Comparison of ENCODE assay signal across 28 mouse cellular contexts in the genomic region with DNA sequence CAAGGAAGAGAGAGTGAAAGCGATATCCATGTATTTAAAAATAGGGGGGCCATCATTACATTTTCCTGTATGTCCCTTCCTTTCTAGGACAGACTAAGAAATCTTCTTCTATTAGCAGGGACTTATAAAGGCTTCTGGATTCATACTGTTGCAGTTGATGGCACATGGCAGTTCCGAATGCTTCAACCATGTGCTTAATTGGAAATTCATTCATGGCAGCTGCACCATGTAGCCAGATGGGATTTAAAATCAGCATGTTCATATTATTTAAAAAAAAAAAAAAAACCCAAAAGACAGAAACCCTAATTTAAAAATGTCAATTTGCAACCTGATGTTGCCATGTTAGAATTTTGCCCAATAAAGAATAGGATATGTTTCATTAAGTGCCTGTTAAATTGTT. TPM values are rescaled to one million over a fixed set of nuclear protein-coding genes. Genes with fewer than 3 reads are reported as not detected.
DNase-seq lines count a peak whose midpoint lies in the region; ATAC-seq lines count a peak whose summit lies in the region.
"Had no signal": no experiment of that assay in that cellular context is flagged by ENCODE, and none has a peak within 500 bp of the region (broad histone marks: within the 10 kb centered on the region; RNA-seq: fewer than 3 reads in every experiment).

No protein-coding gene starts in this region.

- H3K27me3 ChIP-seq in neural tube, embryonic 13.5 days: no peaks in the 10 kb centered on the region
- no peaks in the 10 kb centered on the region for H3K27me3 ChIP-seq in neural tube, embryonic 14.5 days (ENCODE audit: control insufficient read depth, insufficient read depth, low read length)
- H3K27me3 ChIP-seq: heart, embryonic 15.5 days; liver, embryonic 12.5 days; midbrain, embryonic 13.5 days had no signal

- H3K36me3 ChIP-seq in neural tube, embryonic 13.5 days: no peaks in the 10 kb centered on the region
- no peaks in the 10 kb centered on the region for H3K36me3 ChIP-seq in neural tube, embryonic 14.5 days (ENCODE audit: control insufficient read depth, insufficient read depth, low read length)
- H3K36me3 ChIP-seq: heart, embryonic 10.5 days; heart, embryonic 15.5 days; liver, embryonic 12.5 days; midbrain, embryonic 13.5 days had no signal

- peak overlapping the region; percentile 23; the same call in 1 of the 2 replicates for H3K27ac ChIP-seq in neural tube, embryonic 13.5 days (replicated peaks)
- H3K27ac ChIP-seq in neural tube, embryonic 14.5 days (ENCODE audit: low read depth, low read length): 0 out of 2 replicates have a peak overlapping the region, but pooled peaks have one; percentile 34
- H3K27ac ChIP-seq: heart, embryonic 10.5 days; heart, embryonic 15.5 days; left cerebral cortex, adult 2 months; liver, embryonic 12.5 days; midbrain, embryonic 13.5 days had no signal

- peak; percentile 26 for DNase-seq in layer of hippocampus, adult 11-12 months (ENCODE audit: low spot score)
- no peak for DNase-seq in layer of hippocampus, postnatal 36 days
- no peak for DNase-seq in neural tube, embryonic 10.5 days (ENCODE audit: extremely low spot score, low spot score)
- no peak for DNase-seq in left cerebral cortex, adult 8-10 months (ENCODE audit: low spot score in 2 of 2)
- no peak for DNase-seq in urinary bladder, postnatal 14 days (ENCODE audit: low spot score)
- DNase-seq: adrenal gland, postnatal 25 days; B cell, adult 2 months; cerebellum, adult 2 months; cerebellum, postnatal 14 days; gastrocnemius, postnatal 25 days; heart, adult 11 months; kidney, adult 18-20 months; kidney, postnatal 4 days; left cerebral cortex, postnatal 4 days; liver, postnatal 0 days; lung, postnatal 36 days; right cerebral cortex, adult 18-20 months; right cerebral cortex, postnatal 4 days; thymus, postnatal 14 days had no signal

- no peaks in the 10 kb centered on the region for H3K9me3 ChIP-seq in neural tube, embryonic 13.5 days
- H3K9me3 ChIP-seq in neural tube, embryonic 14.5 days (ENCODE audit: control insufficient read depth, low read length): no peaks in the 10 kb centered on the region
- H3K9me3 ChIP-seq: heart, embryonic 10.5 days; heart, embryonic 15.5 days; liver, embryonic 12.5 days; midbrain, embryonic 13.5 days had no signal

- no peak for ATAC-seq in neural tube, embryonic 13.5 days (ENCODE audit: low read depth)
- no peak for ATAC-seq in neural tube, embryonic 14.5 days (ENCODE audit: low read depth)
- ATAC-seq: hindbrain, embryonic 16.5 days; liver, embryonic 12.5 days; liver, postnatal 0 days; midbrain, embryonic 13.5 days had no signal

- no peak overlapping the region for H3K4me3 ChIP-seq in neural tube, embryonic 13.5 days
- H3K4me3 ChIP-seq in neural tube, embryonic 14.5 days (ENCODE audit: low read depth, low read length): no peak overlapping the region
- H3K4me3 ChIP-seq: erythroblast, embryonic 14.5 days; heart, embryonic 10.5 days; heart, embryonic 15.5 days; left cerebral cortex, adult 2 months; liver, embryonic 12.5 days; midbrain, embryonic 13.5 days had no signal

- WGBS in neural tube, embryonic 13.5 days: 77% methylated on average over 2 of the region's 2 CpGs
- 66% methylated on average over 2 of the region's 2 CpGs for WGBS in neural tube, embryonic 14.5 days

- H3K4me1 ChIP-seq in neural tube, embryonic 13.5 days (replicated peaks): no peaks in the 10 kb centered on the region; the same call in 1 of the 2 replicates
- H3K4me1 ChIP-seq in neural tube, embryonic 14.5 days (ENCODE audit: control insufficient read depth, insufficient read depth, low read length): peaks cover 4% of the 10 kb centered on the region; the same call in 1 of the 2 replicates
- H3K4me1 ChIP-seq: midbrain, embryonic 13.5 days had no signal

- H3K4me2 ChIP-seq in neural tube, embryonic 13.5 days: no peak overlapping the region
- H3K4me2 ChIP-seq in neural tube, embryonic 14.5 days (ENCODE audit: low read depth, low read length): no peak overlapping the region
- H3K4me2 ChIP-seq: heart, embryonic 15.5 days; liver, embryonic 12.5 days; midbrain, embryonic 13.5 days had no signal

- no peak overlapping the region for H3K9ac ChIP-seq in neural tube, embryonic 13.5 days
- H3K9ac ChIP-seq in neural tube, embryonic 14.5 days (replicated peaks; ENCODE audit: low read depth, low read length): no peak overlapping the region
- H3K9ac ChIP-seq: heart, embryonic 15.5 days; liver, embryonic 12.5 days; liver, postnatal 0 days; midbrain, embryonic 13.5 days had no signal

RNA-seq across cellular contexts. Expression of a gene that starts 37.9 kb away (rescaled TPM):
- total RNA-seq in layer of hippocampus, postnatal 36 days (2021): 100 to 1,000 TPM; 225 to 254 TPM
- 90.4 and 97.8 TPM in 2 replicates for polyA plus RNA-seq in neural tube, embryonic 13.5 days (2015; fragmentation: Nextera tagmentation; extraction: Ambion mirVana)
- 124 and 187 TPM in 2 replicates for polyA plus RNA-seq in neural tube, embryonic 14.5 days (2014; fragmentation: Nextera tagmentation; extraction: Ambion mirVana)
- 100 to 1,000 TPM; 212 to 237 (median 224) TPM for total RNA-seq in left cerebral cortex, adult 8-10 months (2022)
